Mouse (Mus musculus): Measurements from ENCODE around the gene Miox.

Gene Miox

GRCm38 (mm10) chr15:89315190-89315731 is 18.9 kb upstream of the Miox start, which contains the start of gene Sbf1:
Gene Sbf1 (minus strand): TSS chr15:89315311.
- peak; percentile 92 to 99 for DNase-seq (ENCODE audit: low spot score in 2 of 2)

GRCm38 (mm10) chr15:89316146-89316545 is 18.1 kb upstream of the Miox start:
- DNase-seq (ENCODE audit: low spot score in 2 of 2) = peak; percentile 40 to 60

GRCm38 (mm10) chr15:89321264-89321663 is 12.9 kb upstream of the Miox start:
- DNase-seq (ENCODE audit: low spot score in 2 of 2) = no peak

GRCm38 (mm10) chr15:89322670-89323522 is 11.3 kb upstream of the Miox start, which contains the start of gene Adm2:
Gene Adm2 (plus strand): TSS chr15:89322720.
- DNase-seq (ENCODE audit: low spot score in 2 of 2) = no peak

GRCm38 (mm10) chr15:89323656-89324055 is 10.5 kb upstream of the Miox start:
- DNase-seq (ENCODE audit: low spot score in 2 of 2) = no peak

- no peak for DNase-seq (ENCODE audit: low spot score in 2 of 2)
These were observed 7.8 kb upstream of the Miox start for GRCm38 (mm10) chr15:89326441-89326840.

- no peak for DNase-seq (ENCODE audit: low spot score in 2 of 2)
These were observed 758 bp downstream of the Miox start for GRCm38 (mm10) chr15:89334774-89335537.

GRCm38 (mm10) chr15:89336422-89336821 is 2.2 kb downstream of the Miox start:
- DNase-seq (ENCODE audit: low spot score in 2 of 2) = no peak

- DNase-seq (ENCODE audit: low spot score in 2 of 2) = no peak
These were observed 5.5 kb downstream of the Miox start for GRCm38 (mm10) chr15:89339696-89340095.

GRCm38 (mm10) chr15:89340136-89340535 is 5.9 kb downstream of the Miox start:
- DNase-seq (ENCODE audit: low spot score in 2 of 2) = no peak

- no peak for DNase-seq (ENCODE audit: low spot score in 2 of 2)
These were observed 7.5 kb downstream of the Miox start for GRCm38 (mm10) chr15:89341678-89342077.

GRCm38 (mm10) chr15:89343325-89343724 is 9.1 kb downstream of the Miox start:
- DNase-seq (ENCODE audit: low spot score in 2 of 2) = no peak

GRCm38 (mm10) chr15:89350447-89350846 is 16.2 kb downstream of the Miox start:
- no peak for DNase-seq (ENCODE audit: low spot score in 2 of 2)

- no peak for DNase-seq (ENCODE audit: low spot score in 2 of 2)
These were observed 17.1 kb downstream of the Miox start for GRCm38 (mm10) chr15:89351302-89351701.

GRCm38 (mm10) chr15:89352054-89352453 is 17.9 kb downstream of the Miox start:
- DNase-seq (ENCODE audit: low spot score in 2 of 2) = no peak

- no peak for DNase-seq (ENCODE audit: low spot score in 2 of 2)
These were observed 18.6 kb downstream of the Miox start for GRCm38 (mm10) chr15:89352795-89353194.

GRCm38 (mm10) chr15:89353837-89354236 is 19.6 kb downstream of the Miox start:
- DNase-seq (ENCODE audit: low spot score in 2 of 2) = no peak

- no peak for DNase-seq (ENCODE audit: low spot score in 2 of 2)
These were observed 20.3 kb downstream of the Miox start for GRCm38 (mm10) chr15:89354455-89354854.

GRCm38 (mm10) chr15:89355241-89356187 is 21.3 kb downstream of the Miox start, which contains the start of the genes Lmf2 and Ncaph2:
Gene Lmf2 (minus strand): TSS chr15:89355659.
Gene Ncaph2 (plus strand): TSS chr15:89355719.
- peak; percentile 97 to 98 for DNase-seq (ENCODE audit: low spot score in 2 of 2)

- peak; percentile 53 to 87 for DNase-seq (ENCODE audit: low spot score in 2 of 2)
These were observed 22.2 kb downstream of the Miox start for GRCm38 (mm10) chr15:89356372-89356771.

GRCm38 (mm10) chr15:89358784-89359183 is 24.6 kb downstream of the Miox start:
- DNase-seq (ENCODE audit: low spot score in 2 of 2) = no peak
